Mouse (Mus musculus): ENCODE measurements around the gene Cyth2.

DNA sequence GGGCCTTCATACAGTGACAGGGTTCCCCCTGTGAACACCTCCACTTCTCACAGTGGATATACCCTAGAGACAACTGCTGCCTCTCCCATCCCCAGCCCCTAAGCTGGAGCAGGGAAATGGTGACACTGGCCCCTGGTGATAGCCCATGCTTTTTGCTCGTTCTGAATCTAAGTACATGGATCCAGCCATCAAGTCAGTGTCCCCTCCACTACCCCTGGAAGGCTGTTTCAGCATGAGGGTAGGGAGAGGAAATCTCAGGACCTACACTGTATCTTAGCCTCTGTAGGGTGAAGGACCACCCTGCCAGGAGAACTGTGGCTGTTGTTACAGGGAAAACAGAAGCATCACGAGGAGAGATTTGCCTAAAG, 1.6 kb upstream of the Cyth2 start:
- TF ChIP-seq GATA1 (IDR thresholded peaks at IDR 0.05; ENCODE audit: borderline replicate concordance, low read length) (no peak), FLI1 (IDR thresholded peaks at IDR 0.05; ENCODE audit: low read length) (no peak)
